Mouse (Mus musculus) forebrain, postnatal 0 days (tissue): ENCODE measurements around the gene Kcnk10. TPM values are rescaled to one million over a fixed set of nuclear protein-coding genes. Genes with fewer than 3 reads are reported as not detected.

Source experiments
- ATAC-seq: fragments of 200-750 bp; cut with Nextera tagmentation; 2 replicates; pipeline ENCODE4 v1.8.0; 2017; ENCODE audit warnings: mild to moderate bottlenecking, moderate library complexity
- DNase-seq: peaks from one replicate; pipeline ENCODE4 v3.0.0-alpha.2; 2015
- H3K27ac ChIP-seq: fragments of 300-500 bp; sonication (generic); 2 replicates; pipeline ENCODE4 v1.5.1; 2014; ENCODE audit warnings: low read depth, mild to moderate bottlenecking, antibody characterized with exemption, low read length, moderate library complexity, mixed read lengths
- H3K27me3 ChIP-seq: fragments of 300-500 bp; sonication (generic); 2 replicates; pipeline ENCODE4 v1.6.1; 2014; ENCODE audit warnings: mild to moderate bottlenecking, low read length, mixed read lengths; ENCODE audit not compliant: insufficient read depth
- H3K36me3 ChIP-seq: fragments of 300-500 bp; sonication (generic); 2 replicates; pipeline ENCODE4 v1.6.1; 2014; ENCODE audit warnings: mild to moderate bottlenecking, moderate library complexity; ENCODE audit not compliant: insufficient read depth
- H3K4me1 ChIP-seq: fragments of 300-500 bp; sonication (generic); 2 replicates; pipeline ENCODE4 v1.6.1; 2014; ENCODE audit warnings: antibody characterized with exemption; ENCODE audit not compliant: insufficient read depth
- H3K4me2 ChIP-seq: fragments of 300-500 bp; sonication (generic); 2 replicates; pipeline ENCODE4 v1.6.1; 2014; ENCODE audit warnings: low read depth, mild to moderate bottlenecking, moderate library complexity
- H3K4me3 ChIP-seq: fragments of 300-500 bp; sonication (generic); 2 replicates; pipeline ENCODE4 v1.5.1; 2014; ENCODE audit warnings: low read depth, low read length, mixed read lengths
- H3K9ac ChIP-seq: fragments of 300-500 bp; sonication (generic); 2 replicates; pipeline ENCODE4 v1.6.1; 2014; ENCODE audit warnings: mild to moderate bottlenecking
- H3K9me3 ChIP-seq: fragments of 300-500 bp; sonication (generic); 2 replicates; pipeline ENCODE4 v1.6.1; 2016; ENCODE audit warnings: low read length
- CTCF ChIP-seq: sonication (generic); IDR thresholded peaks from 2 replicates; pipeline ENCODE4 v1.5.1; 2016; ENCODE audit warnings: antibody characterized with exemption, control low read depth, low read depth
- WGBS: fragments of 180-500 bp; shearing (Covaris S2); extraction: QIAGEN DNeasy Blood & Tissue Kit; methylation state at CpG from one replicate; pipeline ENCODE4 v1.1.7; 2014; 5-methylcytosine and 5-hydroxymethylcytosine counted together
- polyA plus RNA-seq: library from polyadenylated mRNA; unstranded; fragments of >200 nt; fragmentation: Nextera tagmentation; extraction: Ambion mirVana; gene quantifications from 2 replicates; pipeline ENCODE4 v1.2.1, GENCODE M21; 2015
- total RNA-seq: library from RNA; depleted of rRNA; stranded (reverse); fragments of >200 nt; gene quantifications from 2 replicates; pipeline ENCODE4 v1.2.3, GENCODE M21; 2014

Gene Kcnk10
- total and polyA plus RNA-seq, 2 experiments from 2014 or later: 40.9 to 59.7 TPM

DNA sequence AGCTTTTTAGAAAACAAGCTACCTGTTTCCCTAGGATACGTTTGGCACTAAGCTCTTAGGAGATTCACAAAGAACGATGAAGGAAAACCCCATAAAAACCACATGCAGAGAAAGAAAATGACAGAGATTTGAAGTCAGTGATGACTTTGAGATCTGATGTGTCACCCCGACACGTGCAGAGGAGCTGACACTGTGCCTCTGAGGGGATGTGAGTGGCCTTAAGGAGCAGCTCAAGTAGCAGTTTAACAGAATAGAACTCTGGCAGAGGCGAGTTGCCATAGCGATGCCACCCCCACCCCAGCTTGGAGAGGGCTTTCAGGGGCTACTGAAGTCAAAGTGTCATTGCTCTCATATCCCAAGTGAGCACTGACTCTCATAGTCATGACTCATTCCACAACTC lies 158.3 kb downstream of the Kcnk10 start:
- Histone ChIP-seq H3K4me2 (no peak overlapping the region), H3K36me3 (no peaks in the 10 kb centered on the region), H3K9me3 (no peaks in the 10 kb centered on the region), H3K4me3 (no peak overlapping the region), H3K27me3 (no peaks in the 10 kb centered on the region), H3K27ac (no peak overlapping the region), H3K4me1 (no peaks in the 10 kb centered on the region), H3K9ac (no peak overlapping the region)
- no peak for TF ChIP-seq CTCF
- 62% methylated on average over 6 of the region's 6 CpGs for WGBS
- no peak for DNase-seq
- ATAC-seq: peak; percentile 38

GRCm38 (mm10) chr12:98409580-98409979 lies 168.5 kb downstream of the Kcnk10 start:
- 59% methylated on average over 2 of the region's 2 CpGs for WGBS
- peak; percentile 61 for TF ChIP-seq CTCF

GRCm38 (mm10) chr12:98406598-98406997 lies 171.5 kb downstream of the Kcnk10 start:
- no peak for TF ChIP-seq CTCF
- Histone ChIP-seq H3K9me3 (no peaks in the 10 kb centered on the region), H3K36me3 (no peaks in the 10 kb centered on the region), H3K27ac (no peak overlapping the region), H3K4me1 (no peaks in the 10 kb centered on the region), H3K4me2 (no peak overlapping the region), H3K9ac (no peak overlapping the region), H3K4me3 (no peak overlapping the region), H3K27me3 (no peaks in the 10 kb centered on the region)
- 66% methylated on average over 1 of the region's 1 CpGs for WGBS
- no peak for ATAC-seq
- DNase-seq: no peak

More at GRCm38 (mm10) chr12:98409580-98409979, 168.5 kb downstream of the Kcnk10 start:
- DNase-seq: peak; percentile 25
- ATAC-seq: peak; percentile 63; the same call in 1 of the 2 replicates
- Histone ChIP-seq H3K4me2 (no peak overlapping the region), H3K36me3 (no peaks in the 10 kb centered on the region), H3K9ac (no peak overlapping the region), H3K9me3 (no peaks in the 10 kb centered on the region), H3K27ac (no peak overlapping the region), H3K27me3 (no peaks in the 10 kb centered on the region), H3K4me3 (no peak overlapping the region), H3K4me1 (no peaks in the 10 kb centered on the region)

GRCm38 (mm10) chr12:98406076-98406475 lies 172.0 kb downstream of the Kcnk10 start:
- Histone ChIP-seq H3K36me3 (no peaks in the 10 kb centered on the region), H3K27ac (no peak overlapping the region), H3K9me3 (no peaks in the 10 kb centered on the region), H3K4me2 (no peak overlapping the region), H3K27me3 (no peaks in the 10 kb centered on the region), H3K4me3 (no peak overlapping the region), H3K4me1 (no peaks in the 10 kb centered on the region), H3K9ac (no peak overlapping the region)
- no peak for TF ChIP-seq CTCF
- ATAC-seq (no peak), DNase-seq (no peak)
- 35% methylated on average over 4 of the region's 4 CpGs for WGBS

GRCm38 (mm10) chr12:98396586-98396985 lies 181.5 kb downstream of the Kcnk10 start:
- Histone ChIP-seq H3K4me3 (no peak overlapping the region), H3K27ac (no peak overlapping the region), H3K27me3 (no peaks in the 10 kb centered on the region), H3K36me3 (no peaks in the 10 kb centered on the region), H3K4me1 (no peaks in the 10 kb centered on the region), H3K4me2 (no peak overlapping the region), H3K9ac (no peak overlapping the region), H3K9me3 (no peaks in the 10 kb centered on the region)
- no peak for DNase-seq
- 84% methylated on average over 4 of the region's 4 CpGs for WGBS
- no peak for ATAC-seq
- TF ChIP-seq CTCF: no peak

GRCm38 (mm10) chr12:98394115-98394514 lies 184.0 kb downstream of the Kcnk10 start:
- WGBS: 93% methylated on average over 5 of the region's 5 CpGs
- ATAC-seq: no peak

DNA sequence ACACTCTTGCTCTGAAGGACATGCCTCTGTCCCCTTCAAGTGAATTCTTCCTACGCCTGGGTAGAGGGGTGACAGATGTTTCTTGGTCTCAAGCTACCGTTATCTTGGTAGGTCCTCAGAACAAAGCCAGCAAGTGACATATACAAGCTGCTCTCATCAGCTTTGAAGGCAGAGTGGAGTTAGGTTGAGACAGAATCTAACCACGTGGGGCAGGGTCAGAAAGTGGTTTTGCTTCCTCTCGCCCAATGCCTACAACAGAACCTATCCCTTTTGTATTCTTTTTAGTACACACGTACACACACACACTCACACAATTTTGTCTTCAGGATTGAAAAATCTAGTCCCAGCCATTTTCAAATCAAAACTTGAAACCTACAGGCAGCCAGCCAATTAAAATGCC lies 186.8 kb downstream of the Kcnk10 start:
- TF ChIP-seq CTCF: no peak

More at GRCm38 (mm10) chr12:98394115-98394514, 184.0 kb downstream of the Kcnk10 start:
- DNase-seq: no peak
- no peaks in the 10 kb centered on the region for H3K9me3 ChIP-seq
- H3K27me3 ChIP-seq: no peaks in the 10 kb centered on the region
- no peak overlapping the region for H3K27ac ChIP-seq
- H3K9ac ChIP-seq: no peak overlapping the region
- no peak overlapping the region for H3K4me3 ChIP-seq
- no peak for TF ChIP-seq CTCF
- no peaks in the 10 kb centered on the region for H3K4me1 ChIP-seq
- H3K4me2 ChIP-seq: no peak overlapping the region
- no peaks in the 10 kb centered on the region for H3K36me3 ChIP-seq

More for the DNA sequence above, 186.8 kb downstream of the Kcnk10 start:
- 86% methylated on average over 5 of the region's 5 CpGs for WGBS
- DNase-seq: no peak
- Histone ChIP-seq H3K27ac (no peak overlapping the region), H3K27me3 (no peaks in the 10 kb centered on the region), H3K9ac (no peak overlapping the region), H3K9me3 (no peaks in the 10 kb centered on the region), H3K4me1 (no peaks in the 10 kb centered on the region), H3K4me3 (no peak overlapping the region), H3K4me2 (no peak overlapping the region), H3K36me3 (no peaks in the 10 kb centered on the region)
- ATAC-seq: no peak
